Mouse (Mus musculus) central nervous system, embryonic 14 days (tissue): ENCODE measurements around the gene Lamb3. TPM values are rescaled to one million over a fixed set of nuclear protein-coding genes. Genes with fewer than 3 reads are reported as not detected.

ENCODE experiments used
- polyA plus RNA-seq: library from polyadenylated mRNA; depleted of rRNA; stranded (reverse); fragments of >200 nt; gene quantifications from 2 replicates; pipeline ENCODE4 v1.2.3, GENCODE M21; 2012; rRNA removed

Gene Lamb3
- 0.53 and 1.0 TPM in 2 replicates for polyA plus RNA-seq

DNA sequence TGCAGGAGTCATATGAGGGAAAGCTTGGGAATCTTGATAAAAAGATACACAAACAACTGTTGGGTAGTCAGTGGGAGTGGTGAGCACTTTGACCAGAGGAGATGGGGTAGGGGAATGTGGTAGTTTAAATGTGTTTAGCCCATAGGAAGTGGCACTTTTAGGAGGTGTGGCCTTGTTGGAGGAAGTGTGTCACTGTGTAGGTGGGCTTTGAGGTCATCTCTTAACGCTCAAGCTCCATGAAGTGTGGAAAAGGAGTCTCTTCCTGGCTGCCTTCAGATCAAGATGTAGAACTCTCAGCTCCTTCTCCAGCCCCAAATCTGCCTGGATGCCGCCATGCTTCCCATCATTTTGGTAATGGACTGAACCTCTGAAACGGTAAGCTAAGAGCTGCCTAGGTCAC lies at the start of gene Lamb3:
Gene Lamb3 (plus strand): TSS at position 197 of the 400 bp plus-strand sequence.

GRCm38 (mm10) chr1:193167746-193168145 lies 39.8 kb upstream of the Lamb3 start, which contains the start of gene A130010J15Rik:
A130010J15Rik (plus strand) TSS chr1:193168046.

DNA sequence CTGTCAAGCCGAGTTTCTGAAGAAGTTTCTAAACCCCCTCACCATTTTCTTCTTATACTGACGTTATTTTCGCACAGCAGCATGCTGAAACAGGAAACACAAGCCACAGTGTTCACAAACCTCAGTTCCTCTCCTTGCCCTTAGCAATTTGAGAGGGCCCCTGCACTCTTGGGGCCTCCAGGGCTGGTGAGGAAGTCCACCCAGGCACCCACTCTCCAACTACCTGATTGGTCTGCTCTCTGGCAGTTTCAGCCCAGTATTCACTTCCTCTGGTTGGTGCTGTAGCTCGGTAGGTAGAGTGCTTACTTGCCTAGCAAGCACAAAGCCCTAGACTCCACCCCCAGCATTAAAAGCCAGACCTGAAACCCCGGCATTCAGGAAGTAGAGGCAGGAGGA lies 6.1 kb upstream of the Lamb3 start, which contains the start of gene Traf3ip3:
Gene Traf3ip3 (minus strand): TSS at position 321 of the 396 bp plus-strand sequence.

DNA sequence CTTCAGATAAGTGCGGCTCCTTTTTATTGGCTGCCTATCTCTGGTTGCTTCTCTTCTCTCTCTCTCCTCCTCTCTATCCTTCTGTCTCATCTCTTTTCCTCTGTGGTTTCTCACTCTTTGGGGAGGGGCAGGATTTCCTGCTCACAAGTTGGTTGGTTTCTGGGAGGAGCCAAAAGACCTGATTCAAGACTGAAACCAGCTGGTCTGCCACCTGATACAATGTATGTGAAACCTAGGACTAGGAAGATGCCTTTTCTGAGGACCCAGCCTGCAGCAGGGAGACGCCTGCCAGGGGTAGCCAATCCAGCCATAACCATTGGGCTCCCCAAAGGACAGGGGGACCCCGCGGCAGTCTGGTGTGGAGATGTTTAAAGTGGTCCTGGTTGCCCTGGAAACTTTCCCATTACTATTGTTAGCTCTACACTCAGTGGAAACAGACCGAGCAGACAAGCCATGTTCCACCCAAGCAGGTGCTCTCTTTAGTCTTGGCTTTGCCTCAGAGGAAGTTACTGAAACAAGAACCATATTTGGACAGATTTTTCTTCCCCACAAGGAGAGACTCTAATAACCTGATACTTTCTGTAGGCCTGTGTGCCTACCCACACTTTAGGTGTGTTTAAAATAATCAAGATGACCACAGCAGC lies 56.6 kb downstream of the Lamb3 start, which contains the start of gene Hsd11b1:
Gene Hsd11b1 (minus strand): TSS at position 121 of the 644 bp plus-strand sequence.

DNA sequence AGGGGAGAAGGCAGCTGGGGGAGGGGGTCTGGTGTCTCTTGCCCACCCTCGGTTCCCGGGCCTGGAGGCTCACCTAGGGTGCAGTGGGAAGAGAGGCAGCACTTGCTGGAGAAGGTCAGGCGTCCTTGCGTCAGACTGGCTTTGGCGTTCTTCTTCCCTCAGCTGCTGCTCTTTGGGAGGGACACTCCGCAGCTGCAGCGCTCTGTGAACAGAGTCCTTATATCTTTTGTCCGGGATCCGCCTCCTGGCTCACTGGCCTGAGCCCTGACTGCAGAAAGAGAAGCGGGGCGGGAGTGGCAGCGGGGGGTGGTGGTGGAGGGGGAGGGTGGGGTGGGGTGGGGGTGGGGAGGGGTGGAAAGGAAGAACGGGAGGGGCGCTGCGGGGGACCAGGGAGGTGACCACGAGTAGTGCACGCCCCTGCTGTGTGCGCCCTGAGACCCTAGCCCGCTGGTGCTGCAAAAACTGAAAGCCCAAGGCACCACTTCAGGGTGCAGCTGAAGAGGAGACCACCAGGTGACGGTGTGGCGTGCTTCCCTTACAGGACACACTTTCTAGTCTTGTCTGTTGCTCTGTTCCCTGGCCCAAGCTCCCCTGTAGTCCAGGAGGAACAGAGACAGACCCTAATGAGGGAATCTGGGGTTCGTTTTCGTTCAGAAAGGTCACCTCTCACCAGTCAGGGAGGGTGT lies 65.6 kb downstream of the Lamb3 start, which contains the start of gene G0s2:
Gene G0s2 (minus strand): TSS at position 302 of the 686 bp plus-strand sequence.

DNA sequence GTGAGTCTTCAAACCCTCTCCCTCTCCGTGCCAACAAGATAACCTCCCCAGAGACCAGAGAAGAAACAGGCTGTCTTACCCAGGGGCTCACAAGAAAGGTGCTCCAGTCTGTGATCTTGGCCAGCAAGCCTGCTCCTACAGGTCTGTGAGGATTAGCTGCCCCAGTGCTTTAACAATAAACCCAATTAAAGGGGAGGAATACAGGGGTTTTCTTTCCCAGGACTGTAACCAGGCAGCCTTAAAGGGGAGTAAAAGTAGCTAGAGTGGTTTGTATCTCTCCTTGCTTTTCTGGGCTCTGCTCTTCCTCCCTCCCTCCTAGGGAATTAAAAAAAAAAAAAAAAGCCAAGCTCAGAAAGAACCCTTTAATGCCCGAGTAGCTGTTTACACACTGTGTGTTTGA lies 162.6 kb downstream of the Lamb3 start, which contains the start of gene Camk1g:
Gene Camk1g (minus strand): TSS at position 203 of the 400 bp plus-strand sequence.

Other genes with a start within 250 kb of the Lamb3 start
- gene Syt14, start 171.9 kb upstream of the Lamb3 start, polyA plus RNA-seq = 6.1 and 6.6 TPM in 2 replicates
- 29.9 and 31.3 TPM in 2 replicates for gene Diexf, start 77.4 kb upstream of the Lamb3 start, polyA plus RNA-seq
- gene Irf6, start 54.6 kb upstream of the Lamb3 start, polyA plus RNA-seq = 0.53 and 4.5 TPM in 2 replicates
- 7.0 and 7.7 TPM in 2 replicates for gene A130010J15Rik, start 39.7 kb upstream of the Lamb3 start, polyA plus RNA-seq
- gene Traf3ip3, start 6.0 kb upstream of the Lamb3 start, polyA plus RNA-seq = 1.4 and 2.8 TPM in 2 replicates
- gene Hsd11b1, start 56.4 kb downstream of the Lamb3 start, polyA plus RNA-seq = 0.27 and 0.33 TPM in 2 replicates
- gene G0s2, start 65.5 kb downstream of the Lamb3 start, polyA plus RNA-seq = 10.0 and 13.3 TPM in 2 replicates
- 34.8 and 38.5 TPM in 2 replicates for gene Camk1g, start 162.6 kb downstream of the Lamb3 start, polyA plus RNA-seq